Mouse (Mus musculus) testis, adult 2 months (tissue): ENCODE measurements around the gene Tshz3.

Source experiments
- CTCF ChIP-seq: fragments of 200-500 bp; IDR thresholded peaks from 2 replicates; pipeline ENCODE4 v1.5.1; 2012; ENCODE audit warnings: low read depth, mild to moderate bottlenecking, inconsistent platforms, low read length, moderate library complexity; ENCODE audit not compliant: control insufficient read depth, insufficient read depth, insufficient replicate concordance
- POLR2A ChIP-seq: fragments of 200-500 bp; IDR thresholded peaks from 2 replicates; pipeline ENCODE4 v1.6.1; 2012; ENCODE audit warnings: low read depth, mild to moderate bottlenecking, inconsistent platforms, low read length, moderate library complexity; ENCODE audit not compliant: control insufficient read depth

DNA sequence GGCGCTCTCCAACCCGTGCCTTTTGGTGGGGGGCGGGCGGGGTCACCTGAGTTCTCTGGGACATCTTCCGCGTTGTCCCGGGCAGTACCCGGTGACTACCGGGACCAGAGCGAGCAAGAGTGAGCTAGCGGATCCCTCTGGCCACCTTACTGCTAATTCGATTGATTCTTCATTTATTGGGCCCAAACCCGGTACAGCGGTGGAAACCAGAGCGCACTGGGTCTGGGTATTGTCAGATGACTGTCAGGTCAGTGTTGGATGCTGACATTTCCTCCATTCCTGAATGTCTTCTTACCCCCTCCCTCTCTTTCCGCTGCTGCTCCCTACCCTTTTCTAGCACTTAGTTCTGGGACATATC lies 650 bp downstream of the Tshz3 start:
- TF ChIP-seq POLR2A (no peak), CTCF (no peak)
